Mouse (Mus musculus): Measurements from ENCODE around the gene Ppid.
"Not testable (repeated sequence)": the region's sequence is repeated elsewhere in the genome, so short reads cannot be mapped to it uniquely, and the experiment has no call there.

The Ppid gene

DNA sequence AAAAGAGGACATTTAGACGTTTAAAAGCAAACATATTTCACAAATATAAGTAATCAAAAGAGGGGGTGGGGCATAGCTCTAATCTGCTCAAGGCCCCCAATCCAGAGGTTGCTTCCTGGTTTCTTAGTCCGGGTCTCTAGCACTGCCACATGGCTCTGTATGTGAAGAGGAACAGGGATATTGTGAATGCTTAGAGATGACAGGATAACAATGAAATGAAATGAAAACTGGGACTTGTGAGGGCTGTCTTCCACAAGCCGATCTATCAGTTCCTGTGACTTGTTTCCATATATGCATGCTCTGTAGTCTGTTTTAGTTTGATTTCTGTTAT lies 21.8 kb upstream of the Ppid start:
- in situ Hi-C loops (cut with MboI; ENCODE audit: unreplicated experiment in 2 of 2) = no loop called here

DNA sequence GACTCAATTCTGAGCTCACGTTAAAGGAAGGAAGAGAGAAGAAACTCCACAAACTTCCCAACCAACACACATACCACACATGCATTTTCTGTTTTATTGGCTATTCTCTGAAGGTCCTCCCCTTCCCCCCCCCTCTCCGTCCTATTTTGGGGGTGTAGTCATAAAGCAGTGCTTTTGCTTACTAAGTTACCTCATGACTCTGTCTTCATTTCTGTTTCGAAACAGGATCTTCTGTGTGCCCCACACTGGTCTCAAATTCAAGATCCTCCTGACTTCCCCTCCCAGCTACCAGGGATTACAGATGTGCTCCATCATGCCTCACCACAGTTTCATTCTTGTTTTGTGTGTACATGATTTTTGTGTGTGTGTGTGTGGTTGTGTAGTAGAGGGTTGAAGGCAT lies 18.7 kb upstream of the Ppid start:
- in situ Hi-C loops (cut with MboI; ENCODE audit: unreplicated experiment in 2 of 2) = no loop called here

DNA sequence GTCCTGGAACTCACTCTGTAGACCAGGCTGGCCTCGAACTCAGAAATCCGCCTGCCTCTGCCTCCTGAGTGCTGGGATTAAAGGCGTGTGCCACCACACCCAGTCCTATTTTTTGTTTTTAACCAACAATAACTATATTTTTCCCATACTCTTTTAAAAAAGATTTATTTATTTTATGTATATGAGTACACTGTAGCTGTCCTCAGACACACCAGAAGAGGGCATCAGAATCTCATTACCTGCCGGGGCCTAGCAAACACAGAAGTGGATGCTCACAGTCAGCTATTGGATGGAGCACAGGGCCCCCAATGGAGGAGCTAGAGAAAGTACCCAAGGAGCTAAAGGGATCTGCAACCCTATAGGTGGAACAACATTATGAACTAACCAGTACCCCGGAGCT lies 17.8 kb upstream of the Ppid start:
- in situ Hi-C loops (cut with MboI; ENCODE audit: unreplicated experiment in 2 of 2) = not testable (repeated sequence)

DNA sequence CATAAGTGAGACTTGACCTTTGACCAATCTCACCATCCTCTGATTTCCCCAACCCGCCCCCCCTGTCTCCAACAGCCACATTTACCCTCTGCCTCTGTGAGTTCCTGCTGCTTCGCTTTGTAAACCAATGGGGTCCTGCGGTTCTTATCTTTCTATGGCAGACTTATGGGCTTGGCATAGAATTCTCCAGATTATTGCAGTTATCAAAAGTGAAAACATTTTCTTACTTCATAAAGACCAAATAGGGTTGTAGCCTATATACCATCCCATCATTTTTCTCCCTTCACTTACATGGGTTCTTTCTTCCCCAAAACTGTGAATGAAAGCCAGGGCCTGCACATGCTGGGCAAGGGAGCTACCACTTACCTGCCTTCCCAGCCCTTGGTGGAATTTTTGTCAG lies 16.8 kb upstream of the Ppid start:
- in situ Hi-C loops (cut with MboI; ENCODE audit: unreplicated experiment in 2 of 2) = no loop called here

DNA sequence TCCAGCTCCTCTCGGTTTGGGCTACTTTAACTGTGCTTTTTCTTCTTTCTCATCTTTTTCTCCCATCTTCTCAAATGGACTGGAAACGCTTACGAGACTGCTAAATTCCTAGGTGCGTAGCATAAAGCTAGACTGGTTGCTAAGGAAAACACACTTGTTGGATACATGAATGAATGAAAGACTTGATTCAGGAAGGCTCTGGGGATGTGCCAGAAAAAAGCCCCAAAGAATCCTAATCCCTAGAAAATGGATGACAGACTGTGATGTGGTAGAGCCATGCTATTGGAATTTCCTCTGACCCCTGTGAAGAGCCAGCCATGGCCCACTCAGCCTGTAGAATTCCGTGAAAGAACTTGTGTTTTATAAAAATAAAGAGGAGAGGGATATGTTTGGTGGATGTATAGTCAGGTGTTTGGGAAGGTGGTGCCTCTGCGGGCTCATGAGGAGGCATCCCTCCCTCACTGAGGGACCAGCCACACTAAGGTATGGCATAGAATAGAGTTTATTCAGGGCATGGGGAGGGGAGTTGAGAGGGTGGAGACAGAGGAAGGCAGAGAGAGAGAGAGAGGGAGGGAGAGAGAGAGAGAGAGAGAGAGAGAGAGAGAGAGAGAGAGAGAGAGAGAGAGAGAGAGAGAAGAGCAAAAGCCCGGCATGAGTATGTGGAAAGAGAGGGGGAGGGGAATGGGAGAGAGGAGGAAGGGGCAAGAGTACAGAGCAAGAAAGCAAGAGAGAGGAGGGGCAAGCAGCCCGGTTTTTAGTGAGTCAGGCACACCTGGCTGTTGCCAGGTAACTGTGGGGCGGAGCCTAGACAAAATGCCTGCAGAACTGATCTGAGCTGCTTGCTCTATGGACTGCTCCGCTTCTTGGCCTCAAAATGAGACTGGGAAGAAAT lies 15.3 kb upstream of the Ppid start:
- in situ Hi-C loops (cut with MboI; ENCODE audit: unreplicated experiment in 2 of 2) = loop anchor here in 1 of 2 experiments (25.0 kb wide), 1 partner anchor 489 kb away; no protein-coding TSS in a partner anchor

DNA sequence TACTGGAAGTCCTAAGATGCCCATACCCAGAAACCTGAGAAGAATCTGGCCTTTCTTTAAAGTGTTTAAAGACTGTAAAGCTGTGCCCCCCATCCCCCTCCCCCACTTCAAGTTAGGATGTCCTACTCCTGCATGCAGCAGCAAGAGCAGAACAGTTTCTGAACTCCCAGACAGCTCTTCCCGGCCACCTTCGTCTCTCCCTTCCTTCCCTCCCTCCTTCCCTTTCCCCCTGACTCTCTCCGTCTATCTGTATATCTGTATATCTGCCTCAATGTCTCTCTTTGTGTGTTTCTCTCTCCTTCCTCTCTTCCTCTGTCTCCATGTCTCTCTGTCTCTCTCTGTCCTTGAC lies 14.7 kb upstream of the Ppid start:
- in situ Hi-C loops (cut with MboI; ENCODE audit: unreplicated experiment in 2 of 2) = loop anchor here in 1 of 2 experiments (25.0 kb wide), 1 partner anchor 489 kb away; no protein-coding TSS in a partner anchor

DNA sequence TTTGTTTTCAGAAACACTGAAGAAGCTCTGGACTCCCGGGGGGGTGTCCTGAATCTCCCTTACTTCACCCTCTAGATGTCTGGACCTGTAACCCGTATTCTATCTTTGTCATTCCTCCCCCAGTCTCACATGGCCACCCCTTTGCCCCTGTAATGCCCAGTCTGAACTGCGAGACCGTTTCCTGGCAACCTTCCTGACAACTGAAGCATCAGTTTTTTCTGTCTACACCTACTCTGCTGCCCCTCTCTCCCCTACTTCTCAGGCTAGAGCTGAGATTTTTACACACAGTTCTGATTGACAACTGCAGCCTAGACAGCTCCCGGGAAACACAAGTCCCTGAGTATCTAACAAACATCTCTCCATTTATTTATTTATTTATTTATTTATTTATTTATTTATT lies 14.3 kb upstream of the Ppid start:
- in situ Hi-C loops (cut with MboI; ENCODE audit: unreplicated experiment in 2 of 2) = loop anchor here in 1 of 2 experiments (25.0 kb wide), 1 partner anchor 490 kb away; no protein-coding TSS in a partner anchor

DNA sequence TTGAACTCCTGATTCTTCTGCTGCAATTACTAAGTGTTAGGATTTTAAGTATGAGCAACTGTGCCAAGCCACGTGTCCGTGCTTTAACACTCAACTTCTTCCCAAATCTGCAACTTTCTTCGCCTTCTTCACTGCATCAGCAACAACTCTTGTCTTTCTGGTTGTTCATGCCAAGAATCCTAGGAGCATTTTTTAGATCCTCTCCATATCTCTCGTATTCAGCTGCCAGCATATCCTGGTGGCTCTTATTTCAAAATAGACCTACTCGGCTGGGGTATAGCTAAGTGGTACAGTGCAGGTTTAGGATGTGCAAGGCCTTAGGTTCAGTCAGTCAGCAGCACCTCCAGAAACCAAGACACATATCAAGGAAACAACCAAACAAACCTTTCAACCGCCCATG lies 13.5 kb upstream of the Ppid start:
- in situ Hi-C loops (cut with MboI; ENCODE audit: unreplicated experiment in 2 of 2) = loop anchor here in 1 of 2 experiments (25.0 kb wide), 1 partner anchor 490 kb away; no protein-coding TSS in a partner anchor

DNA sequence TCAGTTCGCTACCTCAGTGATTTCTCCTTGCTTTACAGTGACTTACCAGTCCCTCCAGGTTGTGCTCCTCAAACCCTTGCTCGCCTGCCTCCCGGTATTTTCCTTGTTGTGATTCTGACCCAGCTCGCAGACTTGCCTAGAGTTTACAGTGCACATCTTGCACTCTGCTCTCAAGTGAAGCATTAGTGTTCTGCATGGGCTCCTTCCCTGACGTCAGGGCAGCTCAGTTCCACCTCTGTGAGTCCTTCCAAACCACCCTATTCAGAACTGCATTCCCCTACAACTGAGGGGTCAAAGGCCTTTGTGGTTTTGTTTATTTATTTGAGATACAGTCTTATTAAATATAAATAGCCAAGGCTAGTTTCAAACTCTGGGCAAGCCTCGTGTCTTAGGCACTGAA lies 13.0 kb upstream of the Ppid start:
- in situ Hi-C loops (cut with MboI; ENCODE audit: unreplicated experiment in 2 of 2) = loop anchor here in 1 of 2 experiments (25.0 kb wide), 1 partner anchor 491 kb away; no protein-coding TSS in a partner anchor

DNA sequence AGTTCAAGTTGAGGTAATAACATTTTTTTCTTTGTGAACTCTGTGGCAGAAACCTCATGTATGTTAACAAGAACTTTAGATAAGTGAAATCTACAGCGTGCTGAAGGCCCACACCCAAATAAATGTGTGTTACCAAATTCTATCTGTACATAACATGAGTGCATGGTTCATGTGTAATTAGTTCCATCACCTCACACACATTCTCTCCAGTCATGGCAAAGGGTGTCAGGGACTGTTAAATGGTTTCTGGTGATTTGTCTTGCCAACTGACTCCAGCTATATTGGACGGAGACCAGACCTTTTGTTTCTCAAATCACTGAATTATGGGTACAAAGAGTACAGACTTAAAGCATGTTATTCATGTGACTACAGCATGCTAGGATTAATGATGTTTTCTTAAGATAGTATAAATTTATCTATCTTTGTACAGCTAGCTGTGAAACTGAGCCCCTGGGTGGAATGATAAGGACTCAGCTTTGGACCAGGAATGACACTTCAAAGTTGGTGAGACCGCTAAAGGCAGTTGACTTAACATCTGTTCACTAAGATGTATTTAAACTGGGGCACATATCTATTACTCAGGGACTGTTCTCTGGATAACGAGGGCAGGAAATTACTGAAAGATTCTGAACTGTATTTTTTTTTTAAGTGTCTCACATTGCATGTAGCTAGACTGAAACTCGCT lies 11.1 kb upstream of the Ppid start:
- in situ Hi-C loops (cut with MboI; ENCODE audit: unreplicated experiment in 2 of 2) = loop anchor here (10.0 to 25.0 kb wide), 2 partner anchors 355 to 493 kb away; no protein-coding TSS in a partner anchor

DNA sequence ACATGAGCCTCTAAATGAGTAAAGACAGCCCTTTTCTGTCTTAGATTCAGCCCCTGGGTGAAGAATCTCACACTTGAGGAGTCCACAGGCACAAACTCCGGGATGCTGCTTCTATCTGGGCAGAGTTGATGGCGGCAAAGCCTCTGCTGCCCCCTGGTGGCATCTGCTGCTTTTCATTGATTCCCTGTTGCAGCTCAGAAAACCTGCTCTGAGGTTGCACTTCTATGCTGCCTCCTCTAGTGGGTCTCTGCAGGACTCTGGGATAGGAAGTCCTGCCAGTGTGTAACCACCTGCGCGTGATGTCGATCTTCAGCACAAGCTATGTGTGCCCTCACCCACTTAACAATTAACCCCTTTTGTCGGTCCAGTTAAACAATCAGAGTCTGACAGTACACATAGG lies 4.3 kb upstream of the Ppid start:
- in situ Hi-C loops (cut with MboI; ENCODE audit: unreplicated experiment in 2 of 2) = loop anchor here (5.0 to 25.0 kb wide), 5 partner anchors 225 to 630 kb away; no protein-coding TSS in a partner anchor

DNA sequence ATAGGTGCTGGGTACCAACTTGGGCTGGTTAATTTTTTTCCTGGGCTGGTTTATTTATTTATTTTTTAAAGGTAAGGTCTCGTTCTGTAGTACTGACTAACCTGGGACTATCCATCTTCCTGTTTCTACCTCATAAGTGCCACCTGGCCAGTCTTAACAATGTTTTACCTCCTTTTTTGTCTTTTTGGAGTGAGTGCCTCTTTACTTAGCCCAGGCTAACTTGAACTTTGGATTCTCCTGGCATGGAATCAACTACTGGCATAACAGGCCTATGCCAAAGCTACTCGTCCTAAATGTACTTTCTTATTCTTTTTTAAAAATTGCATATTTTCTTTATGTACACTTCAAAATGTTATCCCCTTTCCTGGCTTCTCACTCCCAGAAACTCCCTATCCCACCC lies 1.5 kb upstream of the Ppid start:
- in situ Hi-C loops (cut with MboI; ENCODE audit: unreplicated experiment in 2 of 2) = loop anchor here (5.0 to 25.0 kb wide), 6 partner anchors 223 to 632 kb away; no protein-coding TSS in a partner anchor

DNA sequence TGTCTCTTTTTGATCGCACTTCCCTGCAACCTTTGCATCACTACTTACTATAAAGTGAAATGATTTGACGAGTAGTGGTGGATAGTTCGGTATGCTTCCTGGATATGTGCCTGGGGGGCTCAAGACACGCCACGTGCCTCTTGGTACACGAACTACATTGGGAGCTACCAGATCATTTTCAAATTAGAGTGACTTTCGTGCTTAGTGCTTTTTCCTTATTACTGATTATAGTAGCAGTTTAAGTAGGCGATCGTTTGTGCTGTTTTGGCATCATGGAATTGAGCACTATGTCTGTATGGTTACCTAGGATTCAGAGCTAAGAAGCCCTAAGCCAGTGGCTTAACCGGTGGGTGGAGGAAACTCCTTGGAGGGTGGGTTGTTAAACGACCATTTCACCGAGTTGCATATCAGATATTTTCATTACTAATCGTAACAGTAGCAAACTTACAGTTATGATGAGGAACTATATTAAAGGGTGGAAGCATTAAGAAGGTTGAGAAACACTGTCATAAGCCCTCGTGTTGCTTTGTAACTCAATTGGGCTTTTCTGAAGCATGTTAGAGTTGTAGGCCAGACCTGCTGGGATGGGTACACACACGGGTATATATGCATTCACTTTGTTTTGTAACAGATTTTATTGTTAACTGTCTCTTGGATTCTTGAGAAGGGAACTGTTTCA lies 790 bp downstream of the Ppid start:
- in situ Hi-C loops (cut with MboI; ENCODE audit: unreplicated experiment in 2 of 2) = loop anchor here (10.0 to 25.0 kb wide), 2 partner anchors 497 to 505 kb away; no protein-coding TSS in a partner anchor

DNA sequence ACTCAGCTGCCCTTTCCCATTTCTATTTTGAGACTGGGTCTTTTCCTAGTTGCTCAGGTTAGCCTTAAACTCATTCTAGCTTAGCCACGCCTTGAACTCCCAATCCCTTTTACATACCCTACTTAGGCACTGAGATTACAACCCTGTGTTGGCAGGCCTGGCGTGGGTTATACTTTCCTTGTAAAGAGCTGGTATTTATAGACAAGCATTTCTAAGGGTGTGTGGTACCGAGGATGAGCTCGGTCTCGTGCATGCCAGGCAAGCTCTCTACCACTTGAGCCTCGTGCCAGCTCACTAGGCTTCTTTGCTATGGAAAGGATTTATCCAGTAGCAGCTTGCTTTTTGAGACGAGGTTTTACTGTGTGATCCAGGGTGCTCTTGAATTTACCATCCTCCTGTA lies 4.3 kb downstream of the Ppid start:
- in situ Hi-C loops (cut with MboI; ENCODE audit: unreplicated experiment in 2 of 2) = loop anchor here (10.0 to 25.0 kb wide), 2 partner anchors 501 to 508 kb away; no protein-coding TSS in a partner anchor

DNA sequence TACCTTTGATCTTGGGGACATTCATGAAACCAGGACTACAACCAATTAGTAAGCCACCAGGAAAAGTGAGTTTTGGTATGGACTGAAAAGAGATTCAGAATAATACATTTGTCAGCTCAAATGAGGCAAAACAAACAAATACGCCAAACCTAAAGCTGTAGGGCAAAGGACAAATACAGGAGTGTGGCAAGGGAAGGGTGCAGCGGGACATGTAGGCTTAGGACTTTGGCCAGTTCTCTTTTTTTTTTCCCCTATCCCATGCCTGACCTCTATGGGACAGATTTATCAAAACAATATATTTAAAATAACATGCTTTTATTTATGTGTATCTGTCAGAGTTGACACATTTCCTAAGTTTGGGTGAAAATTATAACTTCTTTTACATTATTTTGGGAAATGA lies 18.7 kb downstream of the Ppid start:
- in situ Hi-C loops (cut with MboI; ENCODE audit: unreplicated experiment in 2 of 2) = no loop called here

DNA sequence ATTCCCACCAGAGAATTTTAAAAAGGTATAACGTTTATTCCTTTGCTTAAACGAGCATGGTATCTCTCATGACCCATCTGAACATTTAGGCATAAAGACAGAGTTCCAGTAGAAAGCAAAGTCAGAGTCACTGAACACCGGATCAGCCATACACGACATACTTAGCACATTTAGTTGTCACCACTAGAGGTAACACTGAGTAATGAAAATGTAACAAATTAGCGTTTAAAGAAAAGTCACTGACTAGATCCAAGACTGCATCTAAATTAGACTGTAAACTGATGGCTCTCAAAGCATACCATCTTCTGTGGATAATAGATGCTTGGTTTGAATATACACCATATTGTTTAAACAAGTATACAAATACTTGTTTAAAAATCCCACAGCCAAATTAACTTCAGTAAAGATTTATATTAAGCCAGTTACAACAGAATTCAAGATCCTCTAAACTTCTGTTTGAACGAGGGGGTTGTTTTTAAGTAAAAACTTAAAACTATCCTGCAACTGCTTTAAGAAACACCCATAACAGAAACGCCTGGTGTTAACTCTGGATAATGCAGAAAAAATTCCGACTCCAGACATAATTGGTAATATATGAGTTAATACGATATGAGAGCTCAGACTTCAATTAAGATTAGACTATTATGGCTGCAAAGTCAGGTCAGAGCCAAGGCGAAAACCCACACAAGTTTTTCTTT lies 36.5 kb downstream of the Ppid start:
- in situ Hi-C loops (cut with MboI; ENCODE audit: unreplicated experiment in 2 of 2) = no loop called here

DNA sequence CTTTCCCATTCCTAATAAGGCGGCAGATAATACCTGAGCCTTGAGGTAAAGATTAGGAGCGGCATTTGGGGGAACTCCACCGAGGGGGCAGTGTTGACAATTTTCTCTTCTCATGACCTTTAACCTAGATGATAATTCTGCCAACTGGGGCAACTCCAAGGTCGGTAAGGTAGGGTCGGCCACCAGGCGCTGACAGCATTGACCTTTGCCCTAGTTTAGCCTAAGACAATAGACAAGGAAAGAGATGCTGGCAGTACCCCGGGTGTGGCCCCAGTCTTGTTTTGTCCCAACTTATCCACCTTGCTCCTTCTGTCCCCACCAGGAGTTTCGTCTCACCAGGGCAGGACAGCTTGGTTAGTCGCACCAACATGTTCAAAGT lies 37.0 kb downstream of the Ppid start:
- in situ Hi-C loops (cut with MboI; ENCODE audit: unreplicated experiment in 2 of 2) = no loop called here

DNA sequence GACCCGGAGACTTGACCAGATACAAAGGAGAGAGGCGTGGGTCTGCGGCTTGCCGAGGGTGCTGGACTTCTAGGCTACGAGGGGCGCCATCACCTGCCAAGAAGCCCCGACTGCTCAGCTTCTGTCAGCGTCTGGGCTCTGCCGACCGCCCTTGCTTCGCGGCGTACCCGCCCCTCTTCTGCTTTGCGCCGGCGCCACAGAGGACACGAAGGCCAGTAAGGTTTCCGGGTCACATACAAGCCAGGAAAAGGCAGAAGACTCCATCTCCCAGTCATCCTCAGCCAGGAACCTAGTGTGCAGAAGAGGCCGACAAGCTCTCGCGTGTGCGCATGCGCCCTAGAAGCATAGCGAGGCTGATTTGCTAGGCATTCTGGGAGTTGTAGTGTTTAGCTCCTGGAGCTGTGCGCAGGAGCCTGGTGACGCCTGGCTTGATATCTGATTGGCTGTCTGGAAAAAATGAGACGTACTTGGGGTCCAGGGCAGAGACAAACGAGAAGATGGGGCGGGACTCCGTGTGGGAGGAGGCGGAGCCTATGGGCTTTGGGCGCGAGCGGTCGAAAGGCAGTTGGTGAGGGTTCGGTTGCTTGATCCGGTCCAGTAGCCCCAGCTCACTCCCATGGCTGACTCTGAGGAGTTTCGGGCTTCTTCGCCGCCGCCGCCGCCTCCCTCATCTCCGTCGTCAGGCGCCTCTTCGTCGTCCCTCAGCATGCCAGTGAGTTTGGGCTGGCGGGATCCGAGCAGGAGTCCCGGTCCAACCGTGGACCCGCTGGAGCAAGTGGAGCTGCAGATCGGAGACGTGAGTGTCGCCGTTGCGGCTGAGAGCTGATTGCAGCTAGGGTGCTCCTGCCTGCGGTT lies 37.6 kb downstream of the Ppid start, which contains the start of gene 4930579G24Rik:
TSS of gene 4930579G24Rik (plus strand) at position 519 of the 855 bp plus-strand sequence.
- in situ Hi-C loops (cut with MboI; ENCODE audit: unreplicated experiment in 2 of 2) = no loop called here

DNA sequence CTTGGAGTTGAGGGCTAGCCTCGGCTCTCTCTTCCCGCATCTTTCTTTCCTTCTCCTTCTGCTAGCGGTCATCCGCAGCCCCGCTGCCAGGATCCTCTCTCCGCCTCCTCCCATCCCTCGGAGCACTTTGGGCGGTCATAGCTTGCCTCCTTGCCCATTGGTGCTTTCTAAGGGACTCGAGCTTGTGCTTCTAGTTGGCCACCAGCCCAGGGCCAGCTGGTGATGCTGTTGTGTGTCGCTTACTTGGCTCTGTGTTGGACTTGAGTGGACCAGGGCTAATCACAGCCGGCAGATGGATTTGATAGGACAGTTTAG lies 38.2 kb downstream of the Ppid start, which contains the start of gene Etfdh:
TSS of gene Etfdh (minus strand) at position 85 of the 315 bp plus-strand sequence.
- in situ Hi-C loops (cut with MboI; ENCODE audit: unreplicated experiment in 2 of 2) = no loop called here

Measured in v-Abl transformed pro-B cells (cell line).